Comparison of ENCODE assay signal across 10 mouse cellular contexts in the genomic region with DNA sequence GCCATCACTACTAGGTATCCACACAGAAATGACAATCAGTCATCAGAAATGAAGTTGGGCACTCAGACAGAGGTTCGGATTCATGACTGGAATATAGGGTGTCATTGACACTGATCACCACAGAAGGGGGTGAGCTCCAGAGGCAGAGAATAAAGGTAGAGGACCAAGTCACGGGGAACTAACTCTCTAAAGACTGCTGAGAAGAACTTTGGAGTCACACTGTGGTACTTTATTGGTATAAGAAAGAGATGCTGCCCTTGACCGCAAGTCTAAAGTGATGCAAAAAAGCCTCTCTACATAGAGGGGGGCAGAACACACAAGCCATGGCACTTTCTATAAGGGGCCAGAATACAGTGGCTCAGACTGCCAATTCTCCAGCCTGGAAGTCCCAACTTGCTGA.
"Had no signal": no experiment of that assay in that cellular context is flagged by ENCODE, and none has a peak within 500 bp of the region (broad histone marks: within the 10 kb centered on the region; RNA-seq: fewer than 3 reads in every experiment).

No protein-coding gene starts in this region.

- DNase-seq: retina, postnatal 1 day; right cerebral cortex, adult 18-20 months; right cerebral cortex, postnatal 14 days; right cerebral cortex, postnatal 25 days; right cerebral cortex, postnatal 4 days; spleen, adult 18-20 months; thymus, adult 18-20 months; thymus, adult 2 months; thymus, postnatal 14 days; thymus, postnatal 36 days had no signal
